Comparison of ENCODE assay signal across 28 mouse cellular contexts in the genomic region with DNA sequence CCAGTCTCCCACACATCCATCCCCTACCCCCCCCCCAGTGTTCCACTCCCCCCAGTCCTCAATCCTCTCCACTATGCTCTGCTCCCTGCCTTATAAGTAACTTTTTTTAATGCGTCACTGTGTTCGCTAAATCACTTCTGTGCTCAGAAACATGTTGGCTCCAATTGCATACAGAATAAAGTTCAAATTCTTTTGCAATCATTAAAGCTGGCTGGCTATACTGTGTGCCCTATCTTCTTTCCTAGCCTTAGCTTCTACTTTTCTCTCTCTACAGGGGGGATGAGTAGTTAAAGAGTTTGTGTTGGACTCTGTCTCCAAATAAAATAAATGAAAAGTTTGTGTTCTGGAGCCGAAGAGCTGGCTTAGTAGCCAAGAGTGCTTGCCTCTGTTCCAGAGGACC. TPM values are rescaled to one million over a fixed set of nuclear protein-coding genes. Genes with fewer than 3 reads are reported as not detected.
DNase-seq lines count a peak whose midpoint lies in the region; ATAC-seq and TF ChIP-seq lines count a peak whose summit lies in the region.
"Had no signal": no experiment of that assay in that cellular context is flagged by ENCODE, and none has a peak within 500 bp of the region (broad histone marks: within the 10 kb centered on the region; RNA-seq: fewer than 3 reads in every experiment).

No protein-coding gene starts in this region.

- no peaks in the 10 kb centered on the region for H3K9me3 ChIP-seq in forebrain, embryonic 15.5 days
- no peaks in the 10 kb centered on the region for H3K9me3 ChIP-seq in forebrain, embryonic 11.5 days (ENCODE audit: control insufficient read depth, low read length)
- 0 out of 2 replicates have a peak, but pooled peaks cover 2% of the 10 kb centered on the region for H3K9me3 ChIP-seq in liver, embryonic 13.5 days (replicated peaks)
- H3K9me3 ChIP-seq in liver, embryonic 11.5 days (ENCODE audit: control insufficient read depth, low read length) = no peaks in the 10 kb centered on the region
- peaks cover under 1% of the 10 kb centered on the region for H3K9me3 ChIP-seq in CH12.LX (replicated peaks; ENCODE audit: low read length)
- no peaks in the 10 kb centered on the region for H3K9me3 ChIP-seq in kidney, embryonic 16.5 days (ENCODE audit: low read length)
- H3K9me3 ChIP-seq: embryonic facial prominence, embryonic 12.5 days; forebrain, embryonic 12.5 days had no signal

- H3K27me3 ChIP-seq in forebrain, embryonic 15.5 days = no peaks in the 10 kb centered on the region
- H3K27me3 ChIP-seq in forebrain, embryonic 11.5 days (ENCODE audit: control insufficient read depth, insufficient read depth, low read length) = no peaks in the 10 kb centered on the region
- H3K27me3 ChIP-seq in liver, embryonic 13.5 days = no peaks in the 10 kb centered on the region
- H3K27me3 ChIP-seq in liver, embryonic 11.5 days (replicated peaks; ENCODE audit: control insufficient read depth, insufficient read depth, low read length) = no peaks in the 10 kb centered on the region
- H3K27me3 ChIP-seq in CH12.LX (replicated peaks) = no peaks in the 10 kb centered on the region
- no peaks in the 10 kb centered on the region for H3K27me3 ChIP-seq in kidney, embryonic 16.5 days (ENCODE audit: insufficient read depth, low read length)
- H3K27me3 ChIP-seq: embryonic facial prominence, embryonic 12.5 days; forebrain, embryonic 12.5 days had no signal

- TF ChIP-seq POLR2A in CH12.LX (IDR thresholded peaks at IDR 0.05; ENCODE audit: low read depth, low read length) = no peak

- H3K4me3 ChIP-seq in forebrain, embryonic 15.5 days = no peak overlapping the region
- H3K4me3 ChIP-seq in forebrain, embryonic 11.5 days (ENCODE audit: low read depth, low read length) = no peak overlapping the region
- no peak overlapping the region for H3K4me3 ChIP-seq in liver, embryonic 13.5 days (replicated peaks)
- no peak overlapping the region for H3K4me3 ChIP-seq in liver, embryonic 11.5 days (ENCODE audit: low read depth, low read length)
- H3K4me3 ChIP-seq in CH12.LX (replicated peaks in 1 of 3; ENCODE audit: low read depth in 2 of 3, low read length in 2 of 3, poor library complexity in 1 of 3) = no peak overlapping the region
- peak overlapping the region; percentile 79; the same call in 1 of the 2 replicates for H3K4me3 ChIP-seq in brown adipose tissue, adult 24 weeks (ENCODE audit: insufficient read depth, low read depth, low read length)
- H3K4me3 ChIP-seq in kidney, embryonic 16.5 days (ENCODE audit: low read length) = no peak overlapping the region
- H3K4me3 ChIP-seq: embryonic facial prominence, embryonic 12.5 days; forebrain, embryonic 12.5 days had no signal

- no peak for TF ChIP-seq RAD21 in CH12.LX (IDR thresholded peaks at IDR 0.05; ENCODE audit: low read depth, low read length)

- no peak for ATAC-seq in forebrain, embryonic 15.5 days (replicated peaks)
- ATAC-seq in forebrain, embryonic 11.5 days (replicated peaks; ENCODE audit: low FRiP score) = no peak
- ATAC-seq in liver, embryonic 13.5 days (ENCODE audit: low read depth) = no peak
- ATAC-seq in liver, embryonic 11.5 days (replicated peaks; ENCODE audit: low FRiP score) = no peak
- no peak for ATAC-seq in kidney, embryonic 16.5 days (ENCODE audit: low FRiP score, low TSS enrichment)
- ATAC-seq: CD4-positive, CD25-positive, alpha-beta regulatory T cell, adult 4 months; forebrain, embryonic 14.5 days; forebrain, postnatal 0 days had no signal

- TF ChIP-seq EP300 in CH12.LX (IDR thresholded peaks at IDR 0.05; ENCODE audit: low read length) = no peak

- peaks cover 19% of the 10 kb centered on the region for H3K4me1 ChIP-seq in forebrain, embryonic 15.5 days
- H3K4me1 ChIP-seq in forebrain, embryonic 11.5 days (replicated peaks; ENCODE audit: control insufficient read depth, insufficient read depth, low read length) = peaks cover 5% of the 10 kb centered on the region; the same call in 1 of the 2 replicates
- H3K4me1 ChIP-seq in liver, embryonic 13.5 days (replicated peaks) = peaks cover 31% of the 10 kb centered on the region
- peaks cover 6% of the 10 kb centered on the region for H3K4me1 ChIP-seq in liver, embryonic 11.5 days (replicated peaks; ENCODE audit: control insufficient read depth, insufficient read depth, low read length)
- peaks cover 3 to 62% of the 10 kb centered on the region in 2 experiments for H3K4me1 ChIP-seq in CH12.LX (ENCODE audit: control insufficient read depth in 1 of 2, insufficient read depth in 2 of 2)
- H3K4me1 ChIP-seq in brown adipose tissue, adult 24 weeks (ENCODE audit: control insufficient read depth, insufficient read depth, insufficient read length, low read length) = peaks cover 8% of the 10 kb centered on the region; the same call in 1 of the 2 replicates
- H3K4me1 ChIP-seq in kidney, embryonic 16.5 days (ENCODE audit: insufficient read depth, low read length) = peaks cover 7% of the 10 kb centered on the region

- in situ Hi-C loops in CH12.LX (cut with MboI; ENCODE audit: low pct_ligation_motif_present, low pct_unique_long_range_greater_than_20kb, low sequenced_read_pairs) = no loop called here

- no peak overlapping the region for H3K4me2 ChIP-seq in forebrain, embryonic 15.5 days (replicated peaks)
- H3K4me2 ChIP-seq in forebrain, embryonic 11.5 days (ENCODE audit: low read depth, low read length, severe bottlenecking) = no peak overlapping the region
- 0 out of 2 replicates have a peak overlapping the region, but pooled peaks have one; percentile 85 for H3K4me2 ChIP-seq in liver, embryonic 13.5 days
- H3K4me2 ChIP-seq in liver, embryonic 11.5 days = no peak overlapping the region
- 0 out of 2 replicates have a peak overlapping the region, but pooled peaks have one; percentile 1 for H3K4me2 ChIP-seq in CH12.LX (ENCODE audit: insufficient read depth, low read depth, poor library complexity, severe bottlenecking)
- no peak overlapping the region for H3K4me2 ChIP-seq in kidney, embryonic 16.5 days (replicated peaks; ENCODE audit: low read depth, low read length)
- H3K4me2 ChIP-seq: embryonic facial prominence, embryonic 12.5 days; forebrain, embryonic 12.5 days had no signal

- no peak overlapping the region for H3K27ac ChIP-seq in forebrain, embryonic 15.5 days (replicated peaks)
- no peak overlapping the region for H3K27ac ChIP-seq in forebrain, embryonic 11.5 days (ENCODE audit: low read depth, low read length)
- no peak overlapping the region for H3K27ac ChIP-seq in liver, embryonic 13.5 days
- no peak overlapping the region for H3K27ac ChIP-seq in liver, embryonic 11.5 days (ENCODE audit: low read depth, low read length)
- no peak overlapping the region for H3K27ac ChIP-seq in CH12.LX (ENCODE audit: insufficient read depth, low read depth)
- peak overlapping the region; percentile 97 for H3K27ac ChIP-seq in brown adipose tissue, adult 24 weeks (replicated peaks; ENCODE audit: low read depth, low read length)
- no peak overlapping the region for H3K27ac ChIP-seq in kidney, embryonic 16.5 days (ENCODE audit: low read length)
- H3K27ac ChIP-seq: embryonic facial prominence, embryonic 12.5 days; forebrain, embryonic 12.5 days had no signal

- H3K9ac ChIP-seq in forebrain, embryonic 15.5 days (replicated peaks) = 0 out of 2 replicates have a peak overlapping the region, but pooled peaks have one; percentile 3
- no peak overlapping the region for H3K9ac ChIP-seq in forebrain, embryonic 11.5 days (ENCODE audit: low read length)
- H3K9ac ChIP-seq in liver, embryonic 13.5 days = no peak overlapping the region
- H3K9ac ChIP-seq in liver, embryonic 11.5 days (ENCODE audit: low read depth, low read length) = no peak overlapping the region
- no peak overlapping the region for H3K9ac ChIP-seq in CH12.LX (ENCODE audit: insufficient read depth, low read depth)
- no peak overlapping the region for H3K9ac ChIP-seq in kidney, embryonic 16.5 days (replicated peaks; ENCODE audit: low read length)
- H3K9ac ChIP-seq: embryonic facial prominence, embryonic 12.5 days; forebrain, embryonic 12.5 days; forebrain, postnatal 0 days had no signal

- no peak for DNase-seq in forebrain, embryonic 11.5 days (ENCODE audit: low spot score)
- DNase-seq in liver, embryonic 13.5 days = no peak
- DNase-seq in liver, embryonic 11.5 days (ENCODE audit: low spot score) = no peak
- no peak for DNase-seq in CH12.LX (ENCODE audit: extremely low read depth)
- DNase-seq in testis, postnatal 10 days (ENCODE audit: low spot score) = no peak
- DNase-seq: adrenal gland, adult 8-10 months; adrenal gland, postnatal 14 days; adrenal gland, postnatal 36 days; B cell, adult 2 months; cerebellum, adult 11 months; cerebellum, adult 18-20 months; cerebellum, adult 8-10 months; cerebellum, adult 9-11 months; cerebellum, postnatal 14 days; cerebellum, postnatal 36 days; embryo, embryonic 11 days; forebrain, postnatal 0 days had no signal

- dilution Hi-C loops in CH12.LX (cut with MboI; ENCODE audit: extremely low pct_ligation_motif_present, extremely low pct_unique_long_range_greater_than_20kb, low sequenced_read_pairs) = no loop called here

- H3K36me3 ChIP-seq in forebrain, embryonic 15.5 days = peaks cover 20% of the 10 kb centered on the region
- peaks cover 3% of the 10 kb centered on the region for H3K36me3 ChIP-seq in forebrain, embryonic 11.5 days (ENCODE audit: control insufficient read depth, insufficient read depth, low read length)
- peaks cover 57% of the 10 kb centered on the region for H3K36me3 ChIP-seq in liver, embryonic 13.5 days
- H3K36me3 ChIP-seq in liver, embryonic 11.5 days (ENCODE audit: control insufficient read depth, insufficient read depth, low read length) = peaks cover 21% of the 10 kb centered on the region
- H3K36me3 ChIP-seq in CH12.LX (replicated peaks in 1 of 2; ENCODE audit: control insufficient read depth in 1 of 2, insufficient read depth in 1 of 2, low read length in 1 of 2) = peaks cover 38 to 61% of the 10 kb centered on the region in 2 experiments
- peaks cover 28% of the 10 kb centered on the region for H3K36me3 ChIP-seq in kidney, embryonic 16.5 days (ENCODE audit: insufficient read depth, low read length)

- H3K79me2 ChIP-seq in CH12.LX (replicated peaks; ENCODE audit: control insufficient read depth, extremely low read depth, insufficient read depth, poor library complexity, severe bottlenecking) = 0 out of 2 replicates have a peak, but pooled peaks cover 6% of the 10 kb centered on the region

- WGBS in forebrain, embryonic 15.5 days = 91% methylated on average over 3 of the region's 3 CpGs
- 96% methylated on average over 3 of the region's 3 CpGs for WGBS in forebrain, embryonic 11.5 days
- 78% methylated on average over 3 of the region's 3 CpGs for WGBS in liver, embryonic 13.5 days (ENCODE audit: insufficient replicate concordance)
- 93% methylated on average over 3 of the region's 3 CpGs for WGBS in liver, embryonic 11.5 days
- WGBS in kidney, embryonic 16.5 days = 91% methylated on average over 3 of the region's 3 CpGs

- TF ChIP-seq CTCF in CH12.LX (conservative IDR thresholded peaks at IDR 0.05 in 1 of 2, IDR thresholded peaks at IDR 0.05 in 1 of 2; ENCODE audit: low read depth in 2 of 2, low read length in 2 of 2) = no peak

RNA-seq across cellular contexts. Expression of a gene that starts 2.0 kb away (rescaled TPM):
- polyA plus RNA-seq in forebrain, embryonic 15.5 days (2015; fragmentation: Nextera tagmentation; extraction: Ambion mirVana) = 42.0 and 42.3 TPM in 2 replicates
- 28.5 and 31.9 TPM in 2 replicates for polyA plus RNA-seq in forebrain, embryonic 11.5 days (2014; fragmentation: Nextera tagmentation; extraction: Ambion mirVana)
- 18.0 and 18.7 TPM in 2 replicates for polyA plus RNA-seq in liver, embryonic 13.5 days (2015; fragmentation: Nextera tagmentation; extraction: Ambion mirVana)
- 34.3 and 37.8 TPM in 2 replicates for polyA plus RNA-seq in liver, embryonic 11.5 days (2014; fragmentation: Nextera tagmentation; extraction: Ambion mirVana)
- total RNA-seq in CH12.LX (2012; rRNA removed) (26.9 and 29.0 TPM in 2 replicates), CH12.LX (2014; rRNA removed) (28.7 and 31.1 TPM in 2 replicates)
- 25.9 and 26.0 TPM in 2 replicates for polyA plus RNA-seq in CH12.LX (2012; ENCODE audit: insufficient read length, low read depth)
- polyA plus RNA-seq in brown adipose tissue, adult 24 weeks (2012; ENCODE audit: insufficient read depth, insufficient read length, missing spikeins) = 33.4 and 60.7 TPM in 2 replicates
- 35.0 and 39.3 TPM in 2 replicates for polyA plus RNA-seq in kidney, embryonic 16.5 days (2015; fragmentation: Nextera tagmentation; extraction: Ambion mirVana)

RNA-seq across cellular contexts. Expression of a gene that starts 7.1 kb away (rescaled TPM):
- polyA plus RNA-seq in forebrain, embryonic 15.5 days (2015; fragmentation: Nextera tagmentation; extraction: Ambion mirVana) = 0.64 and 0.82 TPM in 2 replicates
- polyA plus RNA-seq in forebrain, embryonic 11.5 days (2014; fragmentation: Nextera tagmentation; extraction: Ambion mirVana) = 0.91 and 1.9 TPM in 2 replicates
- polyA plus RNA-seq in liver, embryonic 13.5 days (2015; fragmentation: Nextera tagmentation; extraction: Ambion mirVana) = not detected in 2 replicates
- polyA plus RNA-seq in liver, embryonic 11.5 days (2014; fragmentation: Nextera tagmentation; extraction: Ambion mirVana) = not detected in 2 replicates
- total RNA-seq in CH12.LX (2012; rRNA removed) = not detected in 2 replicates
- total RNA-seq in CH12.LX (2014; rRNA removed) = not detected in 2 replicates
- polyA plus RNA-seq in CH12.LX (2012; ENCODE audit: insufficient read length, low read depth) = not detected in 2 replicates
- polyA plus RNA-seq in brown adipose tissue, adult 24 weeks (2012; ENCODE audit: insufficient read depth, insufficient read length, missing spikeins) = 1.3 TPM in 1 of 2 replicates, not detected in the other
- 0.18 and 1.3 TPM in 2 replicates for polyA plus RNA-seq in kidney, embryonic 16.5 days (2015; fragmentation: Nextera tagmentation; extraction: Ambion mirVana)
- total RNA-seq: adrenal gland, postnatal 14 days; common myeloid progenitor, adult 5-6 weeks; ES-E14; MEL had no signal
- polyA plus RNA-seq: embryonic facial prominence, embryonic 14.5 days; forebrain, embryonic 14.5 days; forebrain, postnatal 0 days had no signal

RNA-seq across cellular contexts. Expression of a gene that starts 8.5 kb away (rescaled TPM):
- 165 and 196 TPM in 2 replicates for polyA plus RNA-seq in forebrain, embryonic 15.5 days (2015; fragmentation: Nextera tagmentation; extraction: Ambion mirVana)
- 491 and 495 TPM in 2 replicates for polyA plus RNA-seq in forebrain, embryonic 11.5 days (2014; fragmentation: Nextera tagmentation; extraction: Ambion mirVana)
- polyA plus RNA-seq in liver, embryonic 13.5 days (2015; fragmentation: Nextera tagmentation; extraction: Ambion mirVana) = 282 and 301 TPM in 2 replicates
- 498 and 502 TPM in 2 replicates for polyA plus RNA-seq in liver, embryonic 11.5 days (2014; fragmentation: Nextera tagmentation; extraction: Ambion mirVana)
- total RNA-seq in CH12.LX (2012; rRNA removed) (173 and 195 TPM in 2 replicates), CH12.LX (2014; rRNA removed) (224 and 268 TPM in 2 replicates)
- 200 and 270 TPM in 2 replicates for polyA plus RNA-seq in CH12.LX (2012; ENCODE audit: insufficient read length, low read depth)
- polyA plus RNA-seq in brown adipose tissue, adult 24 weeks (2012; ENCODE audit: insufficient read depth, insufficient read length, missing spikeins) = 5.9 and 10.9 TPM in 2 replicates
- polyA plus RNA-seq in kidney, embryonic 16.5 days (2015; fragmentation: Nextera tagmentation; extraction: Ambion mirVana) = 483 and 495 TPM in 2 replicates

RNA-seq across cellular contexts. Expression of a gene that starts 8.5 kb away (rescaled TPM):
- 14.3 and 15.8 TPM in 2 replicates for polyA plus RNA-seq in forebrain, embryonic 15.5 days (2015; fragmentation: Nextera tagmentation; extraction: Ambion mirVana)
- 30.9 and 31.6 TPM in 2 replicates for polyA plus RNA-seq in forebrain, embryonic 11.5 days (2014; fragmentation: Nextera tagmentation; extraction: Ambion mirVana)
- polyA plus RNA-seq in liver, embryonic 13.5 days (2015; fragmentation: Nextera tagmentation; extraction: Ambion mirVana) = 42.3 and 51.4 TPM in 2 replicates
- 72.8 and 75.6 TPM in 2 replicates for polyA plus RNA-seq in liver, embryonic 11.5 days (2014; fragmentation: Nextera tagmentation; extraction: Ambion mirVana)
- total RNA-seq in CH12.LX (2012; rRNA removed) (23.1 and 24.2 TPM in 2 replicates), CH12.LX (2014; rRNA removed) (40.2 and 40.6 TPM in 2 replicates)
- polyA plus RNA-seq in CH12.LX (2012; ENCODE audit: insufficient read length, low read depth) = 32.1 and 32.3 TPM in 2 replicates
- 36.0 and 37.2 TPM in 2 replicates for polyA plus RNA-seq in brown adipose tissue, adult 24 weeks (2012; ENCODE audit: insufficient read depth, insufficient read length, missing spikeins)
- polyA plus RNA-seq in kidney, embryonic 16.5 days (2015; fragmentation: Nextera tagmentation; extraction: Ambion mirVana) = 115 and 118 TPM in 2 replicates

RNA-seq across cellular contexts. Expression of a gene that starts 15.1 kb away (rescaled TPM):
- polyA plus RNA-seq in forebrain, embryonic 15.5 days (2015; fragmentation: Nextera tagmentation; extraction: Ambion mirVana) = 0.37 and 0.52 TPM in 2 replicates
- 1.3 and 1.4 TPM in 2 replicates for polyA plus RNA-seq in forebrain, embryonic 11.5 days (2014; fragmentation: Nextera tagmentation; extraction: Ambion mirVana)
- polyA plus RNA-seq in liver, embryonic 13.5 days (2015; fragmentation: Nextera tagmentation; extraction: Ambion mirVana) = 0.97 and 1.8 TPM in 2 replicates
- 1.5 and 2.1 TPM in 2 replicates for polyA plus RNA-seq in liver, embryonic 11.5 days (2014; fragmentation: Nextera tagmentation; extraction: Ambion mirVana)
- total RNA-seq in CH12.LX (2012; rRNA removed) = 31.6 and 34.2 TPM in 2 replicates
- 11.9 and 12.7 TPM in 2 replicates for total RNA-seq in CH12.LX (2014; rRNA removed)
- polyA plus RNA-seq in CH12.LX (2012; ENCODE audit: insufficient read length, low read depth) = 27.6 and 32.4 TPM in 2 replicates
- 93.2 and 121 TPM in 2 replicates for polyA plus RNA-seq in brown adipose tissue, adult 24 weeks (2012; ENCODE audit: insufficient read depth, insufficient read length, missing spikeins)
- 3.3 and 3.5 TPM in 2 replicates for polyA plus RNA-seq in kidney, embryonic 16.5 days (2015; fragmentation: Nextera tagmentation; extraction: Ambion mirVana)

Comparison
In these comparisons a context has a peak if more than half of its experiments do, and no peak if none do; other contexts are left out.
1. H3K4me2 ChIP-seq: peak in liver, embryonic 13.5 days (single experiment) and CH12.LX (single experiment); none in forebrain, embryonic 15.5 days (single experiment), forebrain, embryonic 11.5 days (single experiment), liver, embryonic 11.5 days (single experiment) and kidney, embryonic 16.5 days (single experiment).
2. RNA of a gene that starts 8.5 kb away (polyA plus RNA-seq): 498 to 502 TPM in liver, embryonic 11.5 days, 491 to 495 TPM in forebrain, embryonic 11.5 days, 483 to 495 TPM in kidney, embryonic 16.5 days, 282 to 301 TPM in liver, embryonic 13.5 days, 200 to 270 TPM in CH12.LX and 165 to 196 TPM in forebrain, embryonic 15.5 days; 5.9 to 10.9 TPM in brown adipose tissue, adult 24 weeks; every median in the first group is over 10 times any median in the second.